Mouse (Mus musculus) MEL (cell line): ENCODE measurements around the gene D16Ertd472e. TPM values are rescaled to one million over a fixed set of nuclear protein-coding genes. Genes with fewer than 3 reads are reported as not detected.

Experiments
- DNase-seq: peaks from one replicate; pipeline ENCODE4 v3.0.0; 2011; ENCODE audit warnings: low read depth, low spot score
- H3K27ac ChIP-seq: 2 replicates; pipeline ENCODE4 v1.5.1; 2012; ENCODE audit warnings: low read depth, mild to moderate bottlenecking, control low read depth, low read length, moderate library complexity; ENCODE audit not compliant: control insufficient read depth
- H3K27me3 ChIP-seq, 2 experiments: fragments of 150-350 bp in 1 of 2; sonication (generic) in 1 of 2; 2 replicates each; pipeline ENCODE4 v1.6.1; 2012; ENCODE audit warnings: low read length in 2 of 2, mild to moderate bottlenecking in 2 of 2, improper control_type of control experiment in 1 of 2, moderate library complexity in 1 of 2; ENCODE audit not compliant: insufficient read depth in 2 of 2, control insufficient read depth in 1 of 2
- H3K36me3 ChIP-seq, 2 experiments: 2 replicates each; pipeline ENCODE4 v1.6.1; 2012 to 2014; ENCODE audit warnings: low read length in 2 of 2, improper control_type of control experiment in 1 of 2, inconsistent platforms in 1 of 2, mild to moderate bottlenecking in 1 of 2; ENCODE audit not compliant: insufficient read depth in 2 of 2, control insufficient read depth in 1 of 2
- H3K4me1 ChIP-seq, 2 experiments: fragments of 150-350 bp in 1 of 2; sonication (generic) in 1 of 2; 2 replicates each; pipeline ENCODE4 v1.6.1; 2012; ENCODE audit warnings: low read length in 2 of 2, improper control_type of control experiment in 1 of 2, mild to moderate bottlenecking in 1 of 2; ENCODE audit not compliant: insufficient read depth in 2 of 2, control insufficient read depth in 1 of 2
- H3K4me3 ChIP-seq, 2 experiments: fragments of 150-350 bp in 1 of 2; sonication (generic) in 1 of 2; 2 replicates each; pipeline ENCODE4 v1.5.1; 2012; ENCODE audit warnings: low read depth in 2 of 2, low read length in 2 of 2, mild to moderate bottlenecking in 2 of 2, moderate library complexity in 2 of 2, control low read depth in 1 of 2, improper control_type of control experiment in 1 of 2; ENCODE audit not compliant: control insufficient read depth in 1 of 2, insufficient read depth in 1 of 2
- H3K79me2 ChIP-seq: 2 replicates; pipeline ENCODE4 v1.6.1; 2012; ENCODE audit warnings: mild to moderate bottlenecking, low read length, moderate library complexity; ENCODE audit not compliant: control insufficient read depth, poor library complexity, insufficient read depth
- H3K9ac ChIP-seq: 2 replicates; pipeline ENCODE4 v1.6.1; 2012; ENCODE audit warnings: low read depth, mild to moderate bottlenecking, control low read depth, low read length, moderate library complexity; ENCODE audit not compliant: control insufficient read depth, poor library complexity, severe bottlenecking
- H3K9me3 ChIP-seq: fragments of 150-350 bp; sonication (generic); replicated peaks from 2 replicates; pipeline ENCODE4 v1.6.1; 2012; ENCODE audit warnings: mild to moderate bottlenecking, low read length, improper control_type of control experiment, moderate library complexity; ENCODE audit not compliant: insufficient read depth
- BHLHE40 ChIP-seq: IDR thresholded peaks from 2 replicates; pipeline ENCODE4 v1.6.1; 2012; ENCODE audit warnings: low read depth, mild to moderate bottlenecking, inconsistent platforms, low read length, improper control_type of control experiment, borderline replicate concordance
- CHD1 ChIP-seq: IDR thresholded peaks from 2 replicates; pipeline ENCODE4 v1.6.1; 2012; ENCODE audit warnings: low read depth, mild to moderate bottlenecking, inconsistent platforms, low read length, improper control_type of control experiment
- E2F4 ChIP-seq: IDR thresholded peaks from 2 replicates; pipeline ENCODE4 v1.6.1; 2011; ENCODE audit warnings: low read depth, low read length, improper control_type of control experiment, borderline replicate concordance
- GABPA ChIP-seq: IDR thresholded peaks from 2 replicates; pipeline ENCODE4 v1.6.1; 2012; ENCODE audit warnings: low read depth, mild to moderate bottlenecking, inconsistent platforms, low read length, improper control_type of control experiment, moderate library complexity
- GATA1 ChIP-seq: IDR thresholded peaks from 2 replicates; pipeline ENCODE4 v1.6.1; 2011; ENCODE audit warnings: low read depth, low read length, improper control_type of control experiment
- KAT2A ChIP-seq: conservative IDR thresholded peaks from 2 replicates; pipeline ENCODE4 v1.6.1; 2012; ENCODE audit warnings: low read depth, low read length, improper control_type of control experiment, inconsistent platforms
- MAZ ChIP-seq: IDR thresholded peaks from 2 replicates; pipeline ENCODE4 v1.6.1; 2012; ENCODE audit warnings: low read depth, mild to moderate bottlenecking, inconsistent platforms, low read length, improper control_type of control experiment
- MEF2A ChIP-seq: IDR thresholded peaks from 2 replicates; pipeline ENCODE4 v1.6.1; 2014; ENCODE audit warnings: low read depth, mild to moderate bottlenecking, inconsistent platforms, low read length, improper control_type of control experiment; ENCODE audit not compliant: poor library complexity, insufficient replicate concordance, severe bottlenecking; ENCODE audit errors: extremely low read depth
- MXI1 ChIP-seq: IDR thresholded peaks from 2 replicates; pipeline ENCODE4 v1.6.1; 2011; ENCODE audit warnings: mild to moderate bottlenecking, low read depth, low read length, improper control_type of control experiment
- MYB ChIP-seq: IDR thresholded peaks from 2 replicates; pipeline ENCODE4 v1.6.1; 2011; ENCODE audit warnings: mild to moderate bottlenecking, low read depth, low read length, improper control_type of control experiment
- NELFE ChIP-seq: IDR thresholded peaks from 2 replicates; pipeline ENCODE4 v1.6.1; 2011; ENCODE audit warnings: low read depth, low read length, improper control_type of control experiment
- NRF1 ChIP-seq: IDR thresholded peaks from 2 replicates; pipeline ENCODE4 v1.6.1; 2014; ENCODE audit warnings: low read depth, mild to moderate bottlenecking, inconsistent platforms, low read length, improper control_type of control experiment, moderate library complexity; ENCODE audit not compliant: poor library complexity, insufficient read depth, severe bottlenecking
- POLR2AphosphoS2 ChIP-seq: IDR thresholded peaks from 2 replicates; pipeline ENCODE4 v1.6.1; 2011; ENCODE audit warnings: low read length, improper control_type of control experiment
- POLR2AphosphoS5 ChIP-seq: IDR thresholded peaks from 2 replicates; pipeline ENCODE4 v1.6.1; 2012; ENCODE audit warnings: low read depth, borderline replicate concordance, mild to moderate bottlenecking, inconsistent platforms, low read length, moderate library complexity, mixed read lengths
- RCOR1 ChIP-seq: IDR thresholded peaks from 2 replicates; pipeline ENCODE4 v1.6.1; 2012; ENCODE audit warnings: low read depth, mild to moderate bottlenecking, inconsistent platforms, low read length, improper control_type of control experiment
- SMC3 ChIP-seq: IDR thresholded peaks from 2 replicates; pipeline ENCODE4 v1.6.1; 2011; ENCODE audit warnings: low read depth, low read length, improper control_type of control experiment
- TAL1 ChIP-seq: IDR thresholded peaks from 2 replicates; pipeline ENCODE4 v1.6.1; 2012; ENCODE audit warnings: mild to moderate bottlenecking, inconsistent platforms, low read length, moderate library complexity, mixed read lengths
- TCF12 ChIP-seq: IDR thresholded peaks from 2 replicates; pipeline ENCODE4 v1.6.1; 2014; ENCODE audit warnings: low read depth, mild to moderate bottlenecking, inconsistent platforms, low read length, improper control_type of control experiment, moderate library complexity
- UBTF ChIP-seq: IDR thresholded peaks from 2 replicates; pipeline ENCODE4 v1.6.1; 2012; ENCODE audit warnings: low read depth, mild to moderate bottlenecking, inconsistent platforms, low read length, improper control_type of control experiment, moderate library complexity, borderline replicate concordance; ENCODE audit not compliant: insufficient read depth
- USF1 ChIP-seq: IDR thresholded peaks from 2 replicates; pipeline ENCODE4 v1.6.1; 2014; ENCODE audit warnings: low read depth, mild to moderate bottlenecking, inconsistent platforms, low read length, improper control_type of control experiment, moderate library complexity
- USF2 ChIP-seq, 2 experiments: IDR thresholded peaks; 2 replicates each; pipeline ENCODE4 v1.6.1; 2011 to 2012; ENCODE audit warnings: improper control_type of control experiment in 2 of 2, low read length in 2 of 2, borderline replicate concordance in 1 of 2, inconsistent platforms in 1 of 2, low read depth in 1 of 2, mild to moderate bottlenecking in 1 of 2; ENCODE audit not compliant: insufficient read depth in 1 of 2
- ZKSCAN1 ChIP-seq: IDR thresholded peaks from 2 replicates; pipeline ENCODE4 v1.6.1; 2012; ENCODE audit warnings: low read depth, mild to moderate bottlenecking, inconsistent platforms, low read length, improper control_type of control experiment, moderate library complexity
- ZMIZ1 ChIP-seq: IDR thresholded peaks from 2 replicates; pipeline ENCODE4 v1.6.1; 2012; ENCODE audit warnings: low read depth, mild to moderate bottlenecking, inconsistent platforms, low read length, improper control_type of control experiment, moderate library complexity
- polyA plus RNA-seq, 2 experiments: library from polyadenylated mRNA; stranded (reverse) in 1 of 2; unstranded in 1 of 2; fragments of >175 nt in 1 of 2; fragments of >200 nt in 1 of 2; gene quantifications; 2 replicates each; pipeline versions ENCODE4 v1.2.1 to v1.2.4; 2012; ENCODE audit warnings: low replicate concordance in 2 of 2, low read depth in 1 of 2; ENCODE audit not compliant: insufficient read length in 2 of 2, insufficient read depth in 1 of 2, missing spikeins in 1 of 2
- total RNA-seq: library from RNA; depleted of rRNA; stranded (reverse); fragments of 300-350 nt; gene quantifications from 2 replicates; pipeline ENCODE4 v1.2.3, GENCODE M21; 2012

D16Ertd472e gene
- total and polyA plus RNA-seq, 3 experiments: 23.0 to 30.4 (median 23.6) TPM

- DNase-seq: no peak
- H3K36me3 ChIP-seq: no peaks in the 10 kb centered on the region
- TF ChIP-seq ZKSCAN1 (no peak), GATA1 (no peak), NRF1 (no peak), POLR2AphosphoS5 (no peak), UBTF (no peak), BHLHE40 (no peak)
- H3K27ac ChIP-seq: no peak overlapping the region
- no peaks in the 10 kb centered on the region for H3K4me1 ChIP-seq
- H3K4me3 ChIP-seq: no peak overlapping the region
- no peaks in the 10 kb centered on the region for H3K9me3 ChIP-seq
- H3K9ac ChIP-seq: no peak overlapping the region
- H3K79me2 ChIP-seq: no peaks in the 10 kb centered on the region
- H3K27me3 ChIP-seq: peaks cover 0 to 2% of the 10 kb centered on the region in 2 experiments; a peak in 2 of 4 replicates
Observed at GRCm38 (mm10) chr16:78518697-78519096, 57.8 kb downstream of the D16Ertd472e start.

GRCm38 (mm10) chr16:78517171-78517570, 59.3 kb downstream of the D16Ertd472e start:
- no peak overlapping the region for H3K9ac ChIP-seq

GRCm38 (mm10) chr16:78511526-78511925, 65.0 kb downstream of the D16Ertd472e start:
- no peaks in the 10 kb centered on the region for H3K79me2 ChIP-seq
- no peaks in the 10 kb centered on the region for H3K27me3 ChIP-seq
- H3K9ac ChIP-seq: no peak overlapping the region
- no peak overlapping the region for H3K4me3 ChIP-seq
- no peak overlapping the region for H3K27ac ChIP-seq
- DNase-seq: no peak
- no peak for TF ChIP-seq USF2 (IDR thresholded peaks at IDR 0.05; ENCODE audit: borderline replicate concordance in 1 of 2, insufficient read depth in 1 of 2, low read depth in 1 of 2, low read length in 2 of 2)
- TF ChIP-seq MYB: no peak
- TF ChIP-seq GABPA: no peak
- TF ChIP-seq MAZ: no peak
- no peak for TF ChIP-seq E2F4
- TF ChIP-seq MEF2A: no peak
- TF ChIP-seq ZKSCAN1: no peak
- no peak for TF ChIP-seq POLR2AphosphoS2
- no peak for TF ChIP-seq CHD1
- no peak for TF ChIP-seq RCOR1
- TF ChIP-seq UBTF: no peak
- TF ChIP-seq USF1: no peak
- TF ChIP-seq ZMIZ1: no peak
- H3K36me3 ChIP-seq: no peaks in the 10 kb centered on the region
- no peaks in the 10 kb centered on the region for H3K4me1 ChIP-seq
- H3K9me3 ChIP-seq: no peaks in the 10 kb centered on the region

More at GRCm38 (mm10) chr16:78517171-78517570, 59.3 kb downstream of the D16Ertd472e start:
- Histone ChIP-seq H3K27ac (no peak overlapping the region), H3K36me3 (no peaks in the 10 kb centered on the region), H3K4me3 (no peak overlapping the region), H3K27me3 (peaks cover 0 to 2% of the 10 kb centered on the region in 2 experiments; a peak in 2 of 4 replicates), H3K9me3 (no peaks in the 10 kb centered on the region), H3K79me2 (no peaks in the 10 kb centered on the region), H3K4me1 (no peaks in the 10 kb centered on the region)
- DNase-seq: no peak
- TF ChIP-seq E2F4 (no peak), NELFE (no peak), TAL1 (no peak), SMC3 (no peak), KAT2A (no peak), TCF12 (no peak), ZMIZ1 (no peak), MXI1 (no peak), UBTF (no peak)
